Mouse (Mus musculus) inflammation-experienced regulatory T-cells, adult 6 months (primary cell): Measurements from ENCODE around the gene Cog3. TPM values are rescaled to one million over a fixed set of nuclear protein-coding genes. Genes with fewer than 3 reads are reported as not detected.

Source experiments
- ATAC-seq: one replicate; pipeline ENCODE4 v1.8.0; 2017
- polyA plus RNA-seq, 3 experiments: library from polyadenylated mRNA; unstranded; fragments of 100-300 nt; shearing (Covaris generic); gene quantifications; one replicate each; pipeline ENCODE4 v1.2.1; 2017

The Cog3 gene
- polyA plus RNA-seq, 3 experiments from 2014 or later: 8.5 to 10.1 (median 8.6) TPM

GRCm38 (mm10) chr14:75676316-75676715 is 78.0 kb downstream of the Cog3 start:
- ATAC-seq: no peak

- no peak for ATAC-seq
These were observed 85.2 kb downstream of the Cog3 start for GRCm38 (mm10) chr14:75669085-75669645.

DNA sequence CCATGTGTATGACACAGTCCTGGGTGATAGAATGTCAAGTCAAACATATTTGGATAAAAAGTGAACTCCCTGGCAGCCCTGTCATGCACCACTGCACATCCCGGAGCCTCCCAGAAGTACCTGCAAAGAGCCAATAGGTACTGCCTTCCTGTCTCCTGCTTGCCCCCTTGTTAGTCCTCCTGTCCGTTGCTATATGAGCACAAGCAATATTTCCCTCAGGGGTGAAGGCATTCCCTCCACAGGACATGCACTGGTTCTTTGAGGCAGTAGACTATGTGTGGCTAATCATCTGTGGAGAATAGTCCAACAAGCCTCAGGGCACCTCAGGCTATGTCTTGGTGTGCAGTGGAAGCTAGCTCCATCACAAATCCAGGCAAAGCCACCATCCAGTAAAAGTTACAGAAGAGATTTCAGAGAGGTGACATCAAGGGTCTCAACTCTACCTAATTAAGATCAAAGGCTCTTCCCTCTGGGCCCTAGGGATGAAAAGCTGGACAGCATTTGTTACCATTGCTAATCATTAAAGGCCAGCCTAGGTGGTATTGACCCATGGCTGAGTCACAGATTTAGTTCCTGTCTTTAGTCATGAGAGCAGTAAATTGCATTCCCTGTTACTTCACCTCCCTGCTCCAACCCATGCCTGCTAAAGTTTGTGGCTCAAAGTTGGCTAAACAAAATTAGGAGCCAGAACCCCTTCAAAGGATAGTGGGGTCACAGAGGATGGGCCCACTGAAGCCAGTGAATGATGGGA is 88.7 kb downstream of the Cog3 start:
- ATAC-seq: no peak

DNA sequence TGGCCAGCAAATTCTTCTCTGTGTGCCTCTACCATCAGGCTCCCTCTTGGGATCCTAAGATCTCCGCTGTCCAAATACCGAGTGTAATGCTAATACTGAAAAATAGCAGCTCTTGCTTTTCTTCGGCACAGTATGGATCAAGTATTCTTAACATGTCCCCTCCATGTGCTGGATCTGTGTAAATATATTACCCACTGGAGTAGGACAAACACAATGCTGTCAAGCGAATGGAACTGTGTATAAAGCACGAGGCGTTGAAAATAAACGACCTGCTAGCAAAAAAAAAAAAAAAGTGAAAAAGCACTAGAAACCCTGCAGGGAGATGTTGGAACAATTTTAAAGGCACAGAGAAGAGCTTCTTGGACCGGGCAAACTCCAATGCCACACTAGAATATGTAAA is 92.8 kb downstream of the Cog3 start:
- no peak for ATAC-seq

DNA sequence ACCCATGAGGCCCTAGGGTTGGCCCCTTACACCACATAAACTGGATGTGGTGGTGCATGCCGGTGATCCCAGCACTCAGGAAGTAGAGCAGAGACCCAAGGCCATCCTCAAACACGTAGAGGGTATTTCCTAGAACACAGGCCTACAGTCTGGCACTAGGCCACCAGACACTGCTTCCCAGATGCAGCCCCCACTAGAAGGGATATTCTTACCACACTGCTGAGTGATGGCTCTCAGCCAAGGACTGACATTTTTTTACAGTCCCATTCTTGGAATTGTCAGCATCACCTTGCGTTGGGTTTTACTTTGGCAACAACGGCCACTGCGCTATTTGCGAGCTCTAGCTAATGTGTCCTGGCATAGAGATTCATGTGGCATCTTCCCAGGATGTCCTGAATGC is 93.4 kb downstream of the Cog3 start:
- ATAC-seq: no peak

Other genes starting within 250 kb of the Cog3 start
- not detected for gene Spert, start 161.4 kb downstream of the Cog3 start, polyA plus RNA-seq
- not detected for gene Erich6b, start 112.3 kb downstream of the Cog3 start, polyA plus RNA-seq
- 10 to 100 TPM; 19.9 to 22.3 (median 21.9) TPM for gene Slc25a30, start 32.5 kb upstream of the Cog3 start, polyA plus RNA-seq
- gene Tpt1, start 90.6 kb upstream of the Cog3 start, polyA plus RNA-seq: 1,000 to 10,000 TPM; 1,603 to 2,042 (median 1,729) TPM
- gene Kctd4, start 200.5 kb upstream of the Cog3 start, polyA plus RNA-seq: 1 to 10 TPM in 2 of 3 experiments, under 1 TPM in 1; 0.64 to 2.3 (median 1.3) TPM